Mouse (Mus musculus): ENCODE measurements at regions not wholly inside any gene's neighbourhood (a gene's known extent, or its start where the extent isn't known, plus 50 kb on each side); places are given as distances from the start of the nearest gene placed in this dataset.

- Histone ChIP-seq H3K27ac (ENCODE audit: control insufficient read depth, insufficient read depth, low read depth, low read length) (no peak overlapping the region), H3K4me1 (ENCODE audit: control insufficient read depth, insufficient read depth, low read length) (peaks cover 6% of the 10 kb centered on the region), H3K36me3 (ENCODE audit: control insufficient read depth, insufficient read depth, low read length) (no peaks in the 10 kb centered on the region; the same call in 1 of the 2 replicates), H3K4me3 (ENCODE audit: control insufficient read depth, low read depth, low read length) (no peak overlapping the region), H3K27me3 (ENCODE audit: control insufficient read depth, insufficient read depth, low read length) (no peaks in the 10 kb centered on the region)
- TF ChIP-seq POLR2A (IDR thresholded peaks at IDR 0.05; ENCODE audit: control insufficient read depth, low read depth, low read length) (no peak), CTCF (IDR thresholded peaks at IDR 0.05; ENCODE audit: control insufficient read depth, insufficient read depth, insufficient replicate concordance, low read depth, low read length) (no peak)
Measured at GRCm38 (mm10) chr16:12936571-12936970, 172.9 kb upstream of the Ercc4 start.

- TF ChIP-seq CTCF (IDR thresholded peaks at IDR 0.05; ENCODE audit: control insufficient read depth, insufficient read depth, insufficient replicate concordance, low read depth, low read length) (no peak), POLR2A (IDR thresholded peaks at IDR 0.05; ENCODE audit: control insufficient read depth, low read depth, low read length) (no peak)
- no peaks in the 10 kb centered on the region for H3K36me3 ChIP-seq (ENCODE audit: control insufficient read depth, insufficient read depth, low read length)
- H3K4me1 ChIP-seq (ENCODE audit: control insufficient read depth, insufficient read depth, low read length) = no peaks in the 10 kb centered on the region
- H3K27ac ChIP-seq (ENCODE audit: control insufficient read depth, insufficient read depth, low read depth, low read length) = no peak overlapping the region
- no peak overlapping the region for H3K4me3 ChIP-seq (ENCODE audit: control insufficient read depth, low read depth, low read length)
- no peaks in the 10 kb centered on the region for H3K27me3 ChIP-seq (ENCODE audit: control insufficient read depth, insufficient read depth, low read length)
Measured at GRCm38 (mm10) chr16:12938563-12938962, 170.9 kb upstream of the Ercc4 start.

- H3K4me3 ChIP-seq (ENCODE audit: control insufficient read depth, low read depth, low read length) = no peak overlapping the region
- TF ChIP-seq POLR2A (IDR thresholded peaks at IDR 0.05; ENCODE audit: control insufficient read depth, low read depth, low read length) = no peak
- TF ChIP-seq CTCF (IDR thresholded peaks at IDR 0.05; ENCODE audit: control insufficient read depth, insufficient read depth, insufficient replicate concordance, low read depth, low read length) = no peak
- H3K27me3 ChIP-seq (ENCODE audit: control insufficient read depth, insufficient read depth, low read length) = no peaks in the 10 kb centered on the region
- H3K36me3 ChIP-seq (ENCODE audit: control insufficient read depth, insufficient read depth, low read length) = no peaks in the 10 kb centered on the region
- H3K27ac ChIP-seq (ENCODE audit: control insufficient read depth, insufficient read depth, low read depth, low read length) = no peak overlapping the region
- H3K4me1 ChIP-seq (ENCODE audit: control insufficient read depth, insufficient read depth, low read length) = no peaks in the 10 kb centered on the region; the same call in 1 of the 2 replicates
Measured at GRCm38 (mm10) chr16:12951176-12951575, 158.3 kb upstream of the Ercc4 start.

GRCm38 (mm10) chr16:12954028-12954427, 155.5 kb upstream of the Ercc4 start:
- Histone ChIP-seq H3K27ac (ENCODE audit: control insufficient read depth, insufficient read depth, low read depth, low read length) (no peak overlapping the region), H3K27me3 (ENCODE audit: control insufficient read depth, insufficient read depth, low read length) (no peaks in the 10 kb centered on the region), H3K36me3 (ENCODE audit: control insufficient read depth, insufficient read depth, low read length) (no peaks in the 10 kb centered on the region), H3K4me3 (ENCODE audit: control insufficient read depth, low read depth, low read length) (no peak overlapping the region), H3K4me1 (ENCODE audit: control insufficient read depth, insufficient read depth, low read length) (no peaks in the 10 kb centered on the region)
- TF ChIP-seq CTCF (IDR thresholded peaks at IDR 0.05; ENCODE audit: control insufficient read depth, insufficient read depth, insufficient replicate concordance, low read depth, low read length) = no peak
- TF ChIP-seq POLR2A (IDR thresholded peaks at IDR 0.05; ENCODE audit: control insufficient read depth, low read depth, low read length) = no peak

- TF ChIP-seq POLR2A (IDR thresholded peaks at IDR 0.05; ENCODE audit: control insufficient read depth, low read depth, low read length) (no peak), CTCF (IDR thresholded peaks at IDR 0.05; ENCODE audit: control insufficient read depth, insufficient read depth, insufficient replicate concordance, low read depth, low read length) (no peak)
- no peak overlapping the region for H3K27ac ChIP-seq (ENCODE audit: control insufficient read depth, insufficient read depth, low read depth, low read length)
- H3K4me1 ChIP-seq (ENCODE audit: control insufficient read depth, insufficient read depth, low read length) = no peaks in the 10 kb centered on the region
- no peak overlapping the region for H3K4me3 ChIP-seq (ENCODE audit: control insufficient read depth, low read depth, low read length)
- H3K27me3 ChIP-seq (ENCODE audit: control insufficient read depth, insufficient read depth, low read length) = no peaks in the 10 kb centered on the region
- no peaks in the 10 kb centered on the region for H3K36me3 ChIP-seq (ENCODE audit: control insufficient read depth, insufficient read depth, low read length)
Measured at GRCm38 (mm10) chr16:12956416-12956815, 153.1 kb upstream of the Ercc4 start.

GRCm38 (mm10) chr16:12960885-12961284, 148.6 kb upstream of the Ercc4 start:
- H3K4me1 ChIP-seq (ENCODE audit: control insufficient read depth, insufficient read depth, low read length) = no peaks in the 10 kb centered on the region
- no peak overlapping the region for H3K27ac ChIP-seq (ENCODE audit: control insufficient read depth, insufficient read depth, low read depth, low read length)
- TF ChIP-seq CTCF (IDR thresholded peaks at IDR 0.05; ENCODE audit: control insufficient read depth, insufficient read depth, insufficient replicate concordance, low read depth, low read length) (no peak), POLR2A (IDR thresholded peaks at IDR 0.05; ENCODE audit: control insufficient read depth, low read depth, low read length) (no peak)
- H3K27me3 ChIP-seq (ENCODE audit: control insufficient read depth, insufficient read depth, low read length) = no peaks in the 10 kb centered on the region
- no peaks in the 10 kb centered on the region for H3K36me3 ChIP-seq (ENCODE audit: control insufficient read depth, insufficient read depth, low read length)
- H3K4me3 ChIP-seq (ENCODE audit: control insufficient read depth, low read depth, low read length) = no peak overlapping the region

- no peaks in the 10 kb centered on the region for H3K27me3 ChIP-seq (ENCODE audit: control insufficient read depth, insufficient read depth, low read length)
- no peak overlapping the region for H3K4me3 ChIP-seq (ENCODE audit: control insufficient read depth, low read depth, low read length)
- TF ChIP-seq CTCF (IDR thresholded peaks at IDR 0.05; ENCODE audit: control insufficient read depth, insufficient read depth, insufficient replicate concordance, low read depth, low read length) (no peak), POLR2A (IDR thresholded peaks at IDR 0.05; ENCODE audit: control insufficient read depth, low read depth, low read length) (no peak)
- no peaks in the 10 kb centered on the region for H3K36me3 ChIP-seq (ENCODE audit: control insufficient read depth, insufficient read depth, low read length)
- H3K4me1 ChIP-seq (ENCODE audit: control insufficient read depth, insufficient read depth, low read length) = no peaks in the 10 kb centered on the region
- no peak overlapping the region for H3K27ac ChIP-seq (ENCODE audit: control insufficient read depth, insufficient read depth, low read depth, low read length)
Measured at GRCm38 (mm10) chr16:12982681-12983080, 126.8 kb upstream of the Ercc4 start.
